Mouse (Mus musculus) spleen, adult 2 months (tissue): Measurements from ENCODE around the gene Ppp1r12a.

ENCODE experiments used
- CTCF ChIP-seq: fragments of 200-500 bp; IDR thresholded peaks from 2 replicates; pipeline ENCODE4 v1.5.1; 2011; ENCODE audit warnings: mild to moderate bottlenecking, inconsistent platforms; ENCODE audit not compliant: insufficient read depth, insufficient read length, insufficient replicate concordance; ENCODE audit errors: extremely low read depth
- POLR2A ChIP-seq: fragments of 200-500 bp; IDR thresholded peaks from 2 replicates; pipeline ENCODE4 v1.6.1; 2011; ENCODE audit warnings: low read depth, low read length, inconsistent platforms

DNA sequence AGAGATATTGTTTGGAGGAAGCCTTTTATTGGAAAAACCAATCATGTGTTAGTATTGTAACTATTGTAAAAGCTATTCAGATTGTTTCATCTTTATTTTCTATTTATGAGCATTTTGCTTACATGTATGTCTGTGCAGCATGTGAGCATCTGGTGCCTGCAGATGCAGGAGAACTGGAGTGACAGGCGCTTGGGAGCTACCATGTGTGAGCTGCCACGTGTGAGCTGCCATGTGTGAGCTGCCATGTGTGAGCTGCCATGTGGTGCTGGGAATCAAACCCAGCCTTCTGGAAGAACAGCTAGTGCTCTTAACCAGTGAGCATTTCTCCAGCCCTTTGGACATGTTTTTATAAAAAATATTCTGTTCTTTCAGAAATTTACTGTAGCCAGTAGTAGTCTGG, 18.3 kb downstream of the Ppp1r12a start:
- TF ChIP-seq POLR2A (no peak), CTCF (no peak)
